Mouse (Mus musculus) ovary, postnatal 10 days (tissue): ENCODE measurements around the gene Hmbs.
"Not testable (repeated sequence)": the region's sequence is repeated elsewhere in the genome, so short reads cannot be mapped to it uniquely, and the experiment has no call there.

ENCODE experiments used
- DNase-seq: peaks from one replicate; pipeline ENCODE4 v3.0.0; 2022; ENCODE audit warnings: low spot score

Hmbs gene

DNA sequence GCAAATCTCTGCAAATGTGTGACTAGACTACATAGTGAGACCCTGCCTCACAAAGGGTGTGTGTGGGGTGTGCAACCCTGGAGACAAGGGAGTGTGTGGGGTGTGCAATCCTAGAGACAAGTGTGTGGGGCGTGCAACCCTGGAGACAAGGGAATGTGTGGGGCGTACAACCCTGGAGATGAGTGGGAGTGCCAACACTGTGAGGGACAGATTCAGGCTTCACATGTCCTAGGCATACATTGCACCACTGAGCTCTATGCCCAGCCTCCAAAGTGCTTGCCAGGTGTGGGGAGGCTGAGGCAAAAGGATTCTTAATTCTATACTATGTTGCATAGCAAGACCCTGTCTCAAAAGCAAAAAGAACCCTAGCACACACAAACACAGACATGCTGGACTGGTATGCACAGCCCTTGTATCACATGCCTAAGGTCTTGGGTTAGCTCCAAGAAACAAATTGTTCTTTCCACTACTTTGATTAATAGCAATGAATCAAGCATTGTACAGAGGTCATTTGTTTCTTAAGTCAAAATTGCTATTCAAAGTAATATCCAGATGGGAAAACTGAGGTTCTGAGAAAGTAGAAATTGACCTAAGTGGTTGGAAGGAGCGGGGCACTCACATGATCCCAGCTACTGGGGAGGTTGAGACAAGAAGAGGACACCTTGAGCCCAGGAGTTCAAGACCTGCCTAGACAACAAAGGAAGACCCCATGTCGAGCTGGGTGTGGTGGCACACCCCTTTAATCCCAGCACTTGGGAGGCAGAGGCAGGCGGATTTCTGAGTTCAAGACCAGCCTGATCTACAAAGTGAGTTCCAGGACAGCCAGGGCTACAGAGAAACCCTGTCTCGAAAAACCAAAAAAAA is 1.8 kb upstream of the Hmbs start:
- DNase-seq, result no peak

GRCm38 (mm10) chr9:44343290-44343689 is 738 bp downstream of the Hmbs start:
- no peak for DNase-seq

- DNase-seq, result no peak
Measured at GRCm38 (mm10) chr9:44342605-44343004, 1.4 kb downstream of the Hmbs start.

DNA sequence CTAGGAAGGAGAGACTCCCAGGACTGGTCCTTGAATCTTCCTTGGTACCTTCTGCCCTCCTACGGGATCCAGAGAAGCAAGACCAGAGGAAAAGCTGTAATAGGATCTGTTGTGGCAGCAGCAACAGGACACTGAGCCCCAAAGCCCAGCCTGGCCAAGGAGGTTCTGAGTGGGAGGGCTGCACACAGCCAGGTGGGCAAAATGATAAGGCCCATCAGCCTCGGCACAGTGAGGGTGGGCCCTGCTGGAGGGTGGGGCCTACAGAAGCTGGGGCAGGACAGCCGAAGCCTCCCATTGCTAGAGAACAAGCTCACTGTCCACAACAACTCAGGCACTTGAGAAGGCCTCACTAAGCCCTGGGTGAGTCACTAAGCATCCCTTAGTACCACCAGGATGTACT is 1.9 kb downstream of the Hmbs start:
- DNase-seq, result no peak

DNA sequence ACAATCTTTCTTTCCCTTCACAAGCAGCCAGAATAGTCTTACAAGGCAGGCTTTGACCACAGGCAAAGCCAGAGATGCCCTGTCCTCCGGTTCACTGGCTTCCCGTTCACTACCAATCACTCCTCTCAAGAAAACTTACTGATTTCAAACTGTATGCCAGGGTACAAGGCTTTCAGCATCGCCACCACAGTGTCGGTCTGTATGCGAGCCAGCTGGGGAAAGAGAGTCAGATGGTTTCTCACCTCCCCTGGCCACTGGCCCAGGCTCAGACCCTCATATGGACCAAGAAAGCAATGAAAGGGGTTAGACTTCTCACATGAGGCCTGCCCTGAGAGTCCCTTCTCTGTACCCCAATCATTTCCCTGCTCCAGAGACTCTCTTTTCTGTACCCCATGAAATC is 2.5 kb downstream of the Hmbs start:
- no peak for DNase-seq

DNA sequence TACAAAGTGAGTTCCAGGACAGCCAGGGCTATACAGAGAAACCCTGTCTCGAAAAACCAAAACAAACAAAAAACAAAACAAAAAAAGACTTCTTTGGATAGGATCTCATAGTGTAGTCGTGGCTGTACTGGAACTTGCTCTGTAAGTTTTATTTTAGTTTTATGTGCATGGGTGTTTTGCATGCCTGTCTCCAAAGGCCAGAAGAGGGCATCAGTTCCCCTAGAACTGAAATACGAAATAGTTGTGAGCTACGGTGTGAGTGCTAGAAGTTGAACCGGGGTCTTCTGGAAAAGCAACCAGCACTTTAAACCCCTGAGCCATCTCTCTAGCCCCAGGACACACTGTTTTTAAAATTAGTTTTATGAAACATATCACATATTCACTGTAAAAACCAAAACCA is 5.5 kb downstream of the Hmbs start:
- no peak for DNase-seq

DNA sequence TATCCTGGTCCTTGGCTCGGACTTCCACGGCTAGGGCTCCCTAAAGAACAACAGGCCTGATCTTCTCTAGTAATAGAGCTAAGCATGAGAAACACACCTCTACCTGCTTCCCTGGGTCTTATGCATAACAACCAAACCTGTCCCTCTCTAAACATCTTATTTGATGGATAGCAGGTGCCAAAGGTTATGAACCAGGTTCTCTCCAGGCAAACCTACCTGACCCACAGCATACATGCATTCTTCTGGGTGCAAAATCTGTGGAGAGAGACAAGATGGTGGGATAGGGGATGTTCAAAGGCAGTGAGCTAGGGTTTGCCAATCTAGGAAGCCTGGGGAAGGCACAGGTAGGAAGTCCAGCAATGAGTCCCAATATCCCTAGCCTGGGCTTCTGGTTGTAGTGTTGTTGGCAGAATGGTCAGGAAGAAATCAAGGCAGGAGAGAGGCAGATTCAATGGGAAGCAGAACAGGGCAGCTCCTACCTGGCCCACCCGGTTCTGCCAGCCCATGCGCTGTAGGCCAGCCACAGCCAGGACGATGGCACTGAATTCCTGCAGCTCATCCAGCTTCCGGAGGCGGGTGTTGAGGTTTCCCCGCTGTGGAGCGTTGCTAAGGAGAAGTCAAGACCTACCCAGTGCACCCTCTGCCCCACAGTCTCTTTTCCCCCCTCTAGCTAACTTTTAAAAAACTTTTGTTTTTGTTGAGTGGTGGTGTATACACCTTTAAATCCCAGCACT is 6.4 kb downstream of the Hmbs start:
- DNase-seq, result no peak

GRCm38 (mm10) chr9:44336964-44337363 is 7.1 kb downstream of the Hmbs start:
- no peak for DNase-seq

- not testable (repeated sequence) for DNase-seq
Measured at GRCm38 (mm10) chr9:44336513-44336912, 7.5 kb downstream of the Hmbs start.

DNA sequence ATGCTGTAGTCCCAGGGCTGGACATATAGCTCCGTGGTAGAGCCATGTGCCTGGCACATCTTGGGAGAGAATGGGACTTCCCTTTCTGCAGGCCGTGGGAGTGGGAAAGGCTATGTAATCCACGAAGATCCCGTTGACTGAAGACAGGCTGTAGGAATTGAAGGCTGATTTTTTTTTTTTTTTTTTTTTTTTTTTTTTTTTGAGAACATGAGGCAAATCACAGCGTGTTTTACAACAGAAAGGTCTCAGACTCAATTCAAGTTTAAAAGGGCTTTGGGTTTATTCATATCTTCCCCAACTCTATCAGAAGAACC is 8.0 kb downstream of the Hmbs start:
- DNase-seq, result no peak

DNA sequence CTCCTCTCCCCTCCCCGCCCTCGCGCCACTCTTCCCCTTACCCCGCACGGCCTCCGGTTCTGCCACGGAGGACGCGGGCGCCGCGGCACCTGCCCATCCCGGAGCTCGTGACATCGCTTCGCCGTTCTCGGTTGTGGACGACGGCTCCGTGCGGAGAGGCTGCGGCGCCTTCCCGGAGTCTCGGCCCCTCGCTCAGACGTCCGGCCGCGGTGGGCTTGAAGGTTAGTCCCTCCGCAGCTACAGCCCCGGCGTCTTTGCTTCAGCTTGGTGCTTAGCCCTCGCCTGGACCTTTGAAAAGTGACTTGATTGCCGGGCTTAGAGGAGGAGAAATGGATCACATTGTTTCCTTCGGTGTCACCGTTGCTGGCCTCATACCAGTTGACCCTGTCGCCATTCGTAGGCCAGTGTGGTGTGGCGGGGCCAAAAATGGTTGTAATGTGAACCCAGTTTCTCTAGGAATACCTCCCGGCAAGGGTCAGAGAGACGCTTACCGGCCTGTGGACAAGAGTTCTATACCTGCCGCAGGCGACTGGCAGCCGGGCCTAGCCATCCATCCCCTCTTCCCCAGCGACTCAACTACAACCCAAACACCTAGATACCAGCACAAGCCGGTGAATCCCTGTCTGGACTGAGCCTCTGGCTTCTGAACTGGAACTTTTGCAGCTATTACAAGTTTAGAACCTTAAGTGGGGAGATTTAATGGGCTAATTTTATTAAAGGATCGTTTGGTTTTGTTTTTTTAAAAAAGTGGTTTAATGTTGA is 8.5 kb downstream of the Hmbs start:
- DNase-seq, result no peak

GRCm38 (mm10) chr9:44334396-44335330 is 9.4 kb downstream of the Hmbs start, which contains the start of gene H2afx:
Gene H2afx (plus strand): TSS chr9:44334694.
- DNase-seq, result peak; percentile 98

GRCm38 (mm10) chr9:44332918-44333638 is 10.9 kb downstream of the Hmbs start:
- no peak for DNase-seq

GRCm38 (mm10) chr9:44330736-44331135 is 13.3 kb downstream of the Hmbs start:
- DNase-seq, result no peak

DNA sequence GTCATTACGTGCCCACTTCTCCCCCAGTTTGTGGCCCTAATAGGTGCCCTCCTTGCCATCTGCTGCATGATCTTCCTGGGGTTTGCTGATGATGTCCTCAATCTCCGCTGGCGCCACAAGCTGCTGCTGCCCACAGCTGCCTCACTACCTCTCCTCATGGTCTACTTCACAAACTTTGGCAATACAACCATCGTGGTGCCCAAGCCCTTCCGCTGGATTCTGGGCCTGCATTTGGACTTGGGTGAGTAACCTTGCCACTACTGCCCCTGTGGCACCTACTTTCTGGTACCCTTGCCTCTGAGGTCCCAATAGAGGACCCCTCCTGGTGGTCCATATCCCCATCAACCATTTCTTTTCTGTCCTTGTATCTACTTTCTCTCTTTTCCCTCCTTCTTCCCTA is 16.1 kb downstream of the Hmbs start:
- no peak for DNase-seq

GRCm38 (mm10) chr9:44327064-44327711 is 16.8 kb downstream of the Hmbs start:
- DNase-seq, result no peak

GRCm38 (mm10) chr9:44326371-44327063 is 17.5 kb downstream of the Hmbs start:
- DNase-seq, result peak; percentile 58

DNA sequence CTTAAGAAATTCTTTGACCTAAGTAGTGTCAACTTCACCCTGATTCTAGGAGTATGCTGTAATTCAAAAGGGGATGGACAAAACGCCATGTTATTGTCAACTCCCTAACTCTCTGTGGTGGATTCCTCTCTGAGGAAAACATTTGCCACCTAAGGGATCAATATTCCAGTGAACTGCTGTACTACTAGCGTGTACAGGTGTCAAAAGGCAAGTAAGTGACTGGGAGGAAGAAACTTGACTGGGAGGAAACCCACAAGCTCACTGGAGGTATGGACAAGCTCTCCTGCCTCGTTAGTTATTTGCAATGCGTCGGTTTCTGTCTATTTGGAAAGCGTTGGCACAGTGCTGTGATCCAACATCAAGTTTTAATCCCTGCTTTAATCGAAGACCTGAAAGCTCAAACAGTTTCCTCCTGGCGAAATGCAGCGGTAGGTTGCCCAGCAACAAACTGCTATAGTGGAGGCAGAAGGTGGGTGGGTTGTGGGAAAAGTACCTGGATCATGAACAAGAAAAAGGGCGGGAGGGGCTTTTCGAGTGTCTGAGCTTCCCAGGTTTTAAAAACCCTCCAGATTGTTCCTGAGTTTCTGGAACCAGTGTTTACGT is 18.2 kb downstream of the Hmbs start, which contains the start of gene Dpagt1:
Gene Dpagt1, plus strand, starts transcription at position 252 of the 603 bp plus-strand sequence.
- no peak for DNase-seq
